Mouse (Mus musculus) kidney, adult 11 months (tissue): ENCODE measurements around the gene Tmem8b.

Source experiments
- DNase-seq: peaks from one replicate; pipeline ENCODE4 v3.0.0; 2022

Tmem8b gene

DNA sequence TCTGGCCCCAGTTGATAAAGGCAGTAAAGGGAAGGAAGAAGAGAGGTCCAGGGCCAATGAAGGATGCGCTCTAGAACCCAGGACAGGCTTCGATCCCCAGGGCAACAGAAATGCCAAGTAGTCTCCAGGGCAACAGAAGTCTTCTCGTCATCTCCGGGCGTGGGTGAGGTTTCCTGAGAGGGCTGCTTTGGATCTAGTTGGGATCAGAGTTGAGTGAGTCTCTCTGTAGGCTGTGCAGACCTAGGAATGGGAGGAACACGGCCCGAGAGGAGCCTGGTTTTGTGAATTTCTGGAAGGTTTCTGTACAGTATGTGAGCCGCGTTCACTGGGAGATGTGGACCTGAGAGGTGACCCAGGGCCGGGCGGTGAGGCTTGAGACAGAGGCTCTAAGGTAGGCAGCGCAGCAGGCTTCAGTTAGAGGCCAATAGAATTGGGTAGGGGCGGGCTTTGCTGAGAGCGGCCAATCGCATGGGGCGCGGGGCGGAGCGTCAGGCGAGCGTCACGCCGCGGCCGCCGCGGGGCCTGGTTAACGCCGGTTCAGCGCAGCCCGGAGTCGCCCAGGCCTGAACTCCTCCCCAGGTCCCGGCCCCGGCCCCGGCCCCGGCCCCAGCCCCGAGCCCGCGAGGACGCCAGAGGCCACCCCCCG, at the start of gene Tmem8b, which contains the start of gene Fam221b:
Tmem8b (plus strand) TSS at position 190 of the 646 bp plus-strand sequence.
Fam221b (minus strand) TSS at position 364 of the 646 bp plus-strand sequence.
- peak; percentile 90 for DNase-seq

DNA sequence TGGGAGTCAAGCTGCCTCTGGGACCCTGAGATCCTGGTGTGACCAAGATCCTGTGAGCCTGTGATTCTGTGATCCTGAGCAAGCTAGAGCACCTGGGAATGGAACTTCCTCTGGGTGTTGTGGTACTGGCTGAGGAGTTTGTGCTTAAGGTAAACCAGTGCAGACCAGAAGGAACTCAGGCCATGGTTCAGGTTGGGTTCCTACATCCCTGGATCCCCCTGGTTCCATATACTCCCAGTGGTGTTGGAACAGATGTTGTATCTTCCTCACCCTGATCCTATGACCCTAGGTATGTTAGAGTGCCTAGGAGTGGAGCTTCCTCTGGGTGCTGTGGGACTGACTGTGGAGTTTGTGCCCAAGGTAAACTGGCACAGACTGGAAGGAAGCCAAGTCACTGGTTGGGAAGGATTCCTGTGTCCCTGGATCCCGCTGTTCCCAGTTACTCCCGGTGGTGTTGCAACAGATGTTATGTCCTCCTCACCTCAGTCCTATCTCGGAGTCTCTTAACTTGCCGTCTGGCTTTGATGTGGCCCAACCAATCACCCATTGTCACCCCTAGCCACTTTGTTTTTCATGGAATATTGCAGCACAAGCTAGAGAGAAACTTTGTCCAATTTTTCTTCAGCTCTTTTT, 48.5 kb upstream of the Tmem8b start:
- DNase-seq = no peak

DNA sequence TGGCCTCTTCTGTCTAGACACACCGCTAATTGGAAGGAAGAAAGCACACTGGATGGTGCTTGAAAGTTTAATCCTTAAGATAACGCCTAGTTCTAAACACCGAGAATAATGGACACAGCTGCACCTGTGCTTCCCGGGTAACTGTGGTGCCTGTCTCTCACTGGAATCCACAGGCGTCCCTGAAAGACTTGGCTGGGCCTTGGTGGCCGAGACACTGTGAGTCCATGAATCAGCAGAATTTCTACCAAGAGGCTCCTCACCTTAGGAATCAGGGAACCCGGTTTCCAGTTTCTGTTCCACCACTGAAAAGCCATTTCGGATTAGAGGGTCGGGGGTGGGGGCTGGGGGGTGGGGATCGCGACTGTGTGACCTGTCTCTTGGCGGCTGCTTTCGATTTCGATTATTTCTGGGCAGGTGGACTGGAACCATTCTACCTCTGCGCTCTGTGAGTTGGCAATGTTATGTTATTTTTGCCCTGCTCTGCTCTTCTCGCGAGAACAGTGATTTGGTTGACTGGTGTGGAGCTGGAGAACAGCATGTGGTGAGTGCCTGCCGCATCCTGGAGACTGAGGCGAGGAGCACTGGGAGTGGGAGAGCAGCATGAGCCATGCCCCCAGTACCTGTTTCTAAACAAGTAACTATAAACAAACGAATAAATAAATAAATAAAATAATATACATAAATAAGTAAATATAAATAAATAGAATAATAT, 39.5 kb upstream of the Tmem8b start:
- DNase-seq = no peak

DNA sequence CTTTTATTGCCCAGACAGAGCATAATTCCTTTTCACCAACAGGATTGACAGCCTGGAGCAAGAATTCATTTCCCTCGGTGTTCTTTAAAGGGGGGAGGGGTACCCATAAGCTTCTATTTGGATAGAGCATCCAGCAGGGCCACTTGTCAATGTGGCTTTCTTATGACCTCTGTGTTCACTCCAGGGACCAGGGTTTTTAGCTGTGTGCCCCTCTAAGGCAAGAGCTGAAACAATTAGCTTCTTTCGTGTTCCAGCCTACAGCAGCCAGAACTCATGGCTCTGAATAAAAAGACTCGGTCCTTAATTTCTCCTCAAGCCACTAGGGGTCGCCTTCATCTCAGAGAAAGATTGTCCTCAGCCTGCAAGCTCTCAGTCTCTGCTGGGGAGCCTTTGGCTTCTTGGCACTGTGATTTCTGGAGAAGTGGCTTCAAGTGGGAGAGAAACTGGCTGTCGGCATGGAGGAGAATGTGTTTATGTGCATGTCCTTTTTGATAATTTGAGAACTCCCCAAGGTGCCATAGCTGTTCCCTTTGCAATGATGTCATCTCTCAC, 38.7 kb upstream of the Tmem8b start:
- peak; percentile 78 for DNase-seq

DNA sequence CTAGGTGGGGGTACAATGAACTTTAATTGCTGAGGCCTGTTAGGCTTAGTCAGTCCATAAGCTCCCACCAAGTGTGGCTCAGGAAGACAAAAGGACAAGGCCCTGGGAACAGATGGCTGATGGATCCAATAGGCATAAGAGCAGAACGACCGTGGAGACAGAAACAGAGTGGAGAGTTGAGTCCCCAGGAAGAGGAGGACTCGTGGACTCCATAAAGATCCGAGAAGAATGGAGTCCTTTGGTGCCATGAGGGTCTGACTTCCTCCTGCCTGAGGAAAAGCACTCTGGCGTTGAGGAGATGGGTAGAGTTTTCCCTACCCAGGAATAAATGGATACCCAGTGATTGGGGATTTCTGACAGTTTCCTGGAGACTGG, 38.1 kb upstream of the Tmem8b start:
- DNase-seq = no peak

DNA sequence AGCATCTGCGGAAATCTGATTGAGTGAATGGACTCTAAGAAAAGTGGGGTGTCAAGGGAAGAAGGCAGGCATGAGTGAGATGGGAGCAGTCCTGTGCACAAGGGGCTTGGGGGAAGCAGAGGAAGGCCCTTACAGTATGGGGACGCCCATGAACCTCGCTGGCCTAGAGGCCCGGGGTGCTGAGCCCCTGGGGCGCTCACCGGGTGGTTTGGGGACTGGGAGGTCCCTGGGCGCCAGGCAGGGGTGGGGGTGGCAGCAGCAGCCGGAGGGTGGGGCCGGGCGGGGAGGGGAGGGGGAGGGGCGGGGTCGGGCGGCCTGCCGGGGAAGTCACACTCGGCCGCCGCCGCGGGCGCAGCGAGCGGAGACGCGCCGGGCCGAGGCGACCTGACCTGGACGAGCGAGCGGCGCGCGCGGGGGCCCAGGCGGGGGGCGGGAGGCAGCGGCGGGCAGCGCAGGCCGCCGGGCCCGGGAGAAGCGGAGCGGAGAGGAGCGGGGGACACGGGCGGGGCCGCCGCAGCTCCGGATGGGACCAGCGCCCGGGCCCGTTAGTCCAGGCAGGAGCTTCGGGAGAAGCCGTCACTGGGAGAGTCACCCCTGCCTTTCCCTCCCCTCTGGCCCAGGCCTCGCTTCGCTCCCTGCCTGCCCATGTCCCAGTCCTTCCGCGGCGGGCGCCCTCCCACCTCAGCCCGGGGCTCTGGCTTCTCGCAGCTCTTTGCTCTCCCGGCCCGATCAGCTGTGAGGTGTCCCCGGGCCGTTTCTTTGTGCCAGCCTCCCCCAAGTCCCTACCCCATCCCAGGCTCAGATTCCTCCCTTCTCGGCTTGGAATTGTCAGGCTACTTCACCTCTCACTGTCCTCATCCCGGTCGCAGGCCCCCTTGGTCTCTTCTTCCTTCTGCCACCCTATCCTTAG, 37.5 kb upstream of the Tmem8b start, which contains the start of gene Npr2:
Npr2 (plus strand) TSS at position 890 of the 910 bp plus-strand sequence.
- no peak for DNase-seq

DNA sequence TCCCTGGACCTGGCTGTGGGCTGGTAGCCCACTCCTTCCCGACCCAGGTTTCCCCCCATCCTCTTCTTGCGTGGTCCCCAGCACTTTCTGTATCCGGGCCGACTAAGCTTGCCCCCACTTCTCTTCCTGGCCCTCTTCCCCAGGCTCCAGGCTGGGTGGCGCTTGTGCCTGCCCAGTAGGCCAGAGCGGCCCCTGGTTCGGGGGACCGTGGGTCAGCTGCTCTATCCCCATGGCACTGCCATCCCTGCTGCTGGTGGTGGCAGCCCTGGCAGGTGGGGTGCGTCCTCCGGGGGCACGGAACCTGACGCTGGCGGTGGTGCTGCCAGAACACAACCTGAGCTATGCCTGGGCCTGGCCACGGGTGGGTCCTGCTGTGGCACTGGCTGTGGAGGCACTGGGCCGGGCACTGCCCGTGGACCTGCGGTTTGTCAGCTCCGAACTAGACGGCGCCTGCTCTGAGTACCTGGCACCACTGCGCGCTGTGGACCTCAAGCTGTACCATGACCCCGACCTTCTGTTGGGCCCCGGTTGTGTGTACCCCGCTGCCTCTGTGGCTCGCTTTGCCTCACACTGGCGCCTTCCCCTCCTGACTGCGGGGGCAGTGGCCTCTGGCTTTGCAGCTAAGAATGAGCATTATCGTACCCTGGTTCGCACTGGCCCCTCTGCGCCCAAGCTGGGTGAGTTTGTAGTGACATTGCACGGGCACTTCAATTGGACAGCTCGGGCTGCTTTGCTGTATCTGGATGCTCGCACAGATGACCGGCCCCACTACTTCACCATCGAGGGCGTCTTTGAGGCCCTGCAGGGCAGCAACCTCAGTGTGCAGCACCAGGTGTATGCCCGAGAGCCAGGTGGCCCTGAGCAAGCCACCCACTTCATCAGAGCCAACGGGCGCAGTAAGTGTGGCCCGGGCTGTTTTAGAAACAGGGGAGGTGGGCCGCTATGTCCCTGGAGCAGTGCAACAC, 36.5 kb upstream of the Tmem8b start:
- DNase-seq = peak; percentile 36

DNA sequence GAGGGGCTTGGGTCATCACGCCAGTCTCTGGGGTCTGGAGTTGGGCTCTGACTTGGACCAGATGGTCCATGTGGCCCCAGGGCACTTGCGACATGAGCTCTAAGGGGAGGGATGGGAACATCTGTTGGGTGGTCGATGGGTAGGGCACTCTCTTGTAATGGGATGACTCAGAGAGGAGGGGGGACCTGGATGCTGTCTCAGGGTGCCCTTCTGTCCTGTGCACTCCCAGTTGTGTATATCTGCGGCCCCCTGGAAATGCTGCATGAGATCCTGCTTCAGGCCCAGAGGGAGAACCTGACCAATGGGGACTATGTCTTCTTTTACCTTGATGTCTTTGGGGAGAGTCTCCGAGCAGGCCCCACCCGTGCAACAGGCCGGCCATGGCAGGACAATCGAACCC, 35.5 kb upstream of the Tmem8b start:
- DNase-seq = no peak

DNA sequence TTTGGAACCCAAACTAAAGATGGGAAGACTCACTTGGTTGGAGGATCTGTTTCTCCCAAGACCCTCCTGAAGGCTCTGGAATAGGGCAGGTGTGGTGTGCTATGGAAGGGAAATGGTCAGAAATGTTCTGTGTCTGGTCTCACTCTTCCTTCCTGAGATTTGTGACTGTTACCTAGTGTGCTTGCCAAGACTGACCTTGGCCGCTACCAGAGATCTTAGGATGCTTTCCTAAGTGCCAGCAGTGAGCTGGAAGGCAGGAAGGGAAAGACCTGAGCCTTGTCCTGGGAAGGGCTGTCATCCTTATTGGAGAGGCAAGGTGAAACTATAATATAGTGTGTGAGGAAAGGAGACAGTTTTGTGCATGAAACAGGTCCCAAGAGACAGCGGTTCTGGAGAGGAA, 35.0 kb upstream of the Tmem8b start:
- DNase-seq = no peak

DNA sequence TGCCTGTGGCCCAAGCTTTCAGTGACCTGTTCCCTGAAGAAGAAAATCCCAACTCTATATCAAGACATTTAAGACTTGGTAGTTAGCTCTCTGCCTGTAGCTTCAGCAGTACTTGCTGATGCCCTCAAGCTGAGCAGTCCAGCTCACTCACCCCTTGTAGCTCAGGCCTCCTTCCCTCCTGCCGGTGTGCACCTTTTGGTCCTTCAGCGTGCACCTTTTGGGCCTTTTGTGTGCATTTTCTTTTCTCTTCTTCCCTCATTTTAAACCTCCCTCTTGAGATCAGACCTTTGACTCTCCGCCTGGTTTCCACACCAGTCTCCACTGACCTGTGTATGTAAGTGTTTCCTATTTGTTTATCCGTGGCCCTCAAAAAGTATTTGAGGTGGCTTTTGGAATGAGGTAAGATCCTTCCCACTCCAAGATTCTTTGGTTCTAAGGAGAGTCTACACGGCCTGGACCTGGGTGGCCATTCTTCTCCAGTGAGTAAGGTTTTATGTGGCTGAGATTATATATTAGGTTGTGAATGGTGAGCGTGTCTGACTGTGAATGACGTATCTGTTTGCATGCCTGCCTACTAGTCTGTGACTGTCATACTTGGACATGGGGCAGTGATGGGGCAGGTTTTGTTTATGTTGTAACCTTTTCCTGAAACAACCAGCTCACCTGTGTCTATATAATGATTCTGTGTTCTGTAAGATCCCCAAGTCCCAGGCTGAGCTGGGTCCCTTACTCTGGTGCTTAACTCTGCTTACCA, 34.0 kb upstream of the Tmem8b start:
- DNase-seq = peak; percentile 1

DNA sequence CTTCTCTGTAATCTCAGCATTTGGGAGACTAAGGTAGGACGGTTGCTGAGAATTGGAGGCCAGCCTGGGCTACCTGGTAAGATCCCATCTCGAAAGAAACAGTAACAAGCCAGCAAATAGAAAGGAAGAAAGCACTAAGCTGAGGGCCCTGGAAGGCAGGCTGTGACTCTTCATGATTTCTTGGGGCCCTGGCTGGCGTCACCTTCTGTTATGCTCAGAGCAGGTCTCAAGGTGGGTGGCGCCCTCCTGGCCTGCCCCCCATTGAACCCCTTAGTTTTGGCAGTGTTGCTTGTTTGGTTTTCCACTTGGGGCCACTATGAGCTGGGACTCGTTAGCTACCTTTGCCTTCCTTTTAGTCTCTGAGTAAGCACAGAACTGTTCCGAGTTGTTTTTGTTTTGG, 32.0 kb upstream of the Tmem8b start:
- DNase-seq = no peak

DNA sequence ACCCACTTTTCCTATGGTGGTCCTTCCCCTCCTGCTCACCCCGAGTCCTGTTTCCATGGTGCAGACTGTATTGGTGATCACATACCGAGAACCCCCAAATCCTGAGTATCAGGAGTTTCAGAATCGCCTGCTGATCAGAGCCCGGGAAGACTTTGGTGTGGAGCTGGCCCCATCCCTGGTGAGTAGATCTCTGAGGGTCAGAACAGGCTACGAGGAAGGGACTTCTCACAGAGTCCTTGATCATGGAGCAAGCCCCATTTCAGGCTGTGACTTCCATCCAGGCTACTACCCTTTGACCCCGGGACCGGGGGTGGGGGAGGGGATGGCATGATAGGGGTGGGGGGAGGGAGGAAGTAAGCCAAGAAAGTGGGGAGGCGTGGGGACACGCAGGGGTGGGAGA, 28.7 kb upstream of the Tmem8b start:
- peak; percentile 0 for DNase-seq

DNA sequence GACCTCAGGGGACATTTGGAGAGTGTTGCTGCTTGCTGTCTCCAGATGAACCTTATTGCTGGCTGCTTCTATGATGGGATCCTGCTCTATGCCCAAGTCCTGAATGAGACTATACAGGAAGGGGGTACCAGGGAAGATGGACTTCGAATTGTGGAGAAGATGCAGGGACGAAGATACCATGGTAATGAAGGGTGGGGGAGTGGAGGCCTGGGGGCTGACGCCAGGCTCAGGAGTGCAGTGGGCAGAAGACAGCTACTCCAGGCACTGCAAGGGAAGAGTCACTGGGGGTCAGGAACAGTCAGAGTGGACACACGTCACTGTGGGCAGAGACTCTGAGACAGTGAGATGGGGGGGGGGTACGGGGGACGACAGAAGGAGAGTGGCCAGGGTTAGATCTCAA, 28.3 kb upstream of the Tmem8b start:
- peak; percentile 1 for DNase-seq

DNA sequence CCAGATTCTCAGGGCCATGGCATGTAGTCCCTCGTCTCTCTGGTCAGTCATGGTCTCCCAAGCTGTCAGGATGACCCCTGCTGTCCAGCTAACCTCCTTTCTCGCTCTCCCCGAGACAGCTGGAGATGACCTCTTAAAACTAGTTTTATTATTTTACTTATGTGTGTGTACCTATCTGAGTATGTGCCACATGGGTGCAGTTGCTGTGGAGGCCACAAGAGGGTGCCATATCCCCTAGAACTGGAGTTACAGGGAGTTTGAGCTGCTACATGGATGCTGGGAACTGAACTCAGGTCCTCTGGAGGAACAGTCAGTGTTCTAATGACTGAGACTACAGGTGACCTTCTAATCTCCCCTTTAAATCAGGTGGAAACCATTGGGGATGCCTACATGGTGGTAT, 19.0 kb upstream of the Tmem8b start:
- DNase-seq = no peak

DNA sequence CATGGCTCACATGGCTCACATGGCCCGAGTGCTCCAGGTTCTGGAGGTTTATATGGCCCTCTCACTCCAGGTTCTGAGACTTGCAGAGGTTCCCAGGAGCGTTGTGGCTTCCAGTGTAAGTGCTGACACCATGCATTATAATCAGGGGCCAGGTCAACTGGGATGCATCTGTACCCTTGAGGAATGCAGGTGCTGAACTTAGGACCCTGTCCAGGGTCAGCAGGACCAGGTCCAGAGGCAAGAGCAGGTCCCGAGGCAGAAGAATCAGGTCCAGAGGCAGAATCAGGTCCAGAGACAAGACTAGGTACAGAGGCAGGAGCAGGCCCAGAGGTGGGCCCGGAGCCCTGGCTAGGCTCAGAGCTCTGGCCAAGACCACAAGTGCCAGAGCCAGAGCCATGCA, 16.0 kb upstream of the Tmem8b start:
- DNase-seq = peak; percentile 87

DNA sequence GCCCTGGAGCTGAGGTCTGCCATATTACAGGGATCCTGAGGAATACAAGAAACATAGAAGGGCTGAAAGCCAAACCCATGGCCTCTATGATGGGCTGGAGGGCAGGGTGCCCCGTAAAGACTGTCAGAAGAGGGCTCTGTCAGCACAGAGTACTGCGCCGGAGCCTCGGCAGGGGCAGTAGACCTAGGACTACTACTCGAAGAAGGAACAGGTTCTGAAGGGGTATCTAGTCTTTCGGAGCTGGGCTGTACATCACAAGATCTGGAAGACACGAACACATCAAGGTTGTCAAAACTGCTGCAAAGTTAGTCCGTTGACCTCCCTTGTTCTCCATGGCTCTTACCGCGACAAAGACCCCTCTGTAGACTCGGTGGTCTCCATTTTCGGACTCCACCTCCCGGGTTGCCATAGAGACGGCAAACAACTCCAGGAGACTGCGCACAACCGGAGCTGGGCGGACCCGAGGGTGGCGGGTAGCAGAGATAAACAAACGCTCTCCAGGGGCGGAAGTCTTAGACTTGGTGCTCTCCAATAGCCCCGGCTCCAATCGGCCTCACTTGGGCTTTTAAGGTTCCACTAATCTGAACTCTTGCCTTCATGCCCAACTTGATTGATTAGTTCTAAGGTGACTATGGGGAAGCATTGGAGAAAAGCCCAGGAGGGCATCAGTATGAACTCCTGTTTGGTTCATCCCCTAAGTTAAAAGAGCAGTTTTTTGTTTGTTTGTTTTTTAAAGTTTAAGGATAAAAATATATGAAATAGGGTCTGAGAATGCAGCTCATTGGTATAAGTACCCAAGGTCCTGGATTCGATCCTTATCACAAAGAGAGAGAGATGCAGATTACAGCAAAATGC, 15.4 kb upstream of the Tmem8b start, which contains the start of gene Spag8:
Spag8 (minus strand) TSS at position 434 of the 855 bp plus-strand sequence.
- DNase-seq = no peak

DNA sequence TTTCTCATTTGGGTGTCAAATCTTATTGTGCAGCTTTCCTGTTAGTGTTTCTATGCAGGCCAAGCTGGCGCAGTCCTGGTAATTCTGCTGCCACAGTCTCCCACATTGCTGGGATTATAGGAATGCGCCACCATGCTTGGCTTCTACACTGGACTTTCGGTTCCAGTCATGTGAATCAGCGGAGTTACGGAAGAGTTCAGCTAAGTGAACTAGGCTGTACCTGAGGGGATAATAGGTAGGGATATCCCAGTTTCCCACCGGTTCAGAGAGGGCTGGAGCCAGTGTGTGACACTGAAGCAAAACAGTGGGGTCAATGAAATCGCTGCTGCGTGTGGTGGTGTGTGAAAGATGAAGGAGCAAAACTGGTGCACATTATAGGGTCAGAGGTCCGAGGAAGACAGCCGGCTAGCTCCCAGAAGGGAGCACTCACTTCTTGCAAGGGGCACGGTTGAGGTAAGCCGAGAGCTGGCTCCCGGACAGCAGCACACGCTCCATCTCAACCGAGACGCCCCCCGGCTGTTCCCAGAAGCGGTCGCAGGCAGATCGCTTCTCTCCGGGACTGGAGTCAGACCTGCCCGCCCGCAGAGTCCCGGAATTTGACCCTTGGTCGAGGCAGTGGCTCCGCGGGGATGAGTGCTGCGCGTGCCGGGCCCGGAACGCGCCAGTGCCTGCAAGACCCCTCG, 13.0 kb upstream of the Tmem8b start:
- DNase-seq = peak; percentile 73

DNA sequence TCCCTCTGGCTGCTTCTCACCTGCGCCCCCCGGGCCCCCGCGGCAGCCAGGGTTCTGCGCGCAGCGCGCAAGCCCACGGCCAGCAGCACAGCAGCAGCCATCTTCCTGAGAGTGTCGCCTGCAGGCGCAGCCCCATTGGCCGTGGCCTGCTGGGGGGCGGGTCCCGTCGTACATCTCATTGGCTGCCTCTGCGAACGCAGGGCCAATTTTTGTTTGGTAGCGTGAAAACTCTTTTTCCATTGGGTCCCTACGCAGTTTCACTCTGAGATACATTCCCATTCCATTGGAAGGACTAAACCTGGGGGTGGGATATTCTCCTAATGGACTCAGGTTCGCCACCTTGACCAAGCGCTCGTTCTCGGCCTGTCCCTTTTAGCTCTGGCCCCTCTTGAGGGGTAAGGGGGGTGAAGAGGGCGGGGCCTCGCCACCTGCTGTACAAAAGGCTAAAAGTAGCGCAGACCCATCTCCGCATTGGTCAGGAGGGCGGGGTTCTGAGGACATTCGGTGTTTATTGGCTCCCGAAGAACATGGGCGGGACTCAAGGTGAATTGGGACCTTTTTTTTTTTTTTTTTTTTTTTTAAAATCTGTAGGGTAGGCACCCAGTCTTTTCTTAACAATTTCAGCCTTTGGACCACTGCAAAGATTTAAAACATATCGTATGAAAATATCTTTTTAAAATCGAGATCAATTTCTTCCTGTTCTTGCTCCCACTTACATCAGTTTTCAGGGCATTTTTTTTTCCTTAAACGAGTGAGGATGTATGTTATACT, 12.2 kb upstream of the Tmem8b start, which contains the start of gene Hint2:
Hint2 (minus strand) TSS at position 128 of the 771 bp plus-strand sequence.
- peak; percentile 99 for DNase-seq
